Mouse (Mus musculus): ENCODE data around the gene Jtb.

Jtb gene

DNA sequence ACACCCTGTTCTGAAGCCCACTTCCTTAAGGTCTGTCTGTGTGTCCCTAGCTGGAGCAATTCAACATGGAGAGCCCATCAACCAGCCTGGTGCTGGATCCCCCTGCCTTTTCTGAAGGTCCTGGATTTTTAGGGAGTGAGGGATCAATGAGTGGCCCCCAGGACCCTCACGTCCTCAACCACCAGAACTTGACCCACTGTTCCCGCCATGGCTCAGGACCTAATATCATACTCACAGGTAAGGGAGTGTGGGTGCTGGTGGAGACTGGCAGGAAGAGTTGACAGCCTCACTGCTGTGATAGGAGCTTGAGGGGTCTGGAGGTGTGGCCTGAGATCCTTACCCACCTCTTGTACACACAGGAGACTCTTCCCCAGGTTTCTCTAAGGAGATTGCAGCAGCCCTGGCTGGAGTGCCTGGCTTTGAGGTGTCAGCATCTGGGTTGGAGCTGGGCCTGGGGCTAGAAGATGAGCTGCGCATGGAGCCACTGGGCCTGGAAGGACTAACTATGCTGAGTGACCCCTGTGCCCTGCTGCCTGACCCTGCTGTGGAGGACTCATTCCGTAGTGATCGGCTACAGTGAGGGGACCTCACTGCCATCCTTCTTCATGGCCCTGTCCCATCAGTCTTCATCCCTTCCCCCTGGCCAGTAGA, 31.8 kb downstream of the Jtb start:
- no peak for DNase-seq (ENCODE audit: low spot score in 2 of 2)

DNA sequence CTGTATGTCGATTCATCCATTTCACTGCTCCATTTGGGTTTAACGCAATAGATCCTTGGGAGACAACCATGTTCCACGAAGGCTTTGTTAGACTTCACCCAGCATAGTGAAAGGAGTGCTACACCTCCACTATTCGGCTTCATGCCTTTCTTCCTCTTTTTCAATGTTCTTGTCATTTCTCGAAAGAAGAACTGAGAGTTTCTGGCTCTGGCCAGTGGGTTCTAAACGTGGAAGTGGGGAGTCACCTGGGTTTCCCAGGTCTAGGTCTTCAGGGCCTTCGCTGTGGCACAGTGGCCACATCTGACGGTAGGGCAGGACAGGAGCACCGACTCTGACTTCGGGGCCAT, 33.3 kb downstream of the Jtb start:
- DNase-seq (ENCODE audit: low spot score in 2 of 2): no peak

DNA sequence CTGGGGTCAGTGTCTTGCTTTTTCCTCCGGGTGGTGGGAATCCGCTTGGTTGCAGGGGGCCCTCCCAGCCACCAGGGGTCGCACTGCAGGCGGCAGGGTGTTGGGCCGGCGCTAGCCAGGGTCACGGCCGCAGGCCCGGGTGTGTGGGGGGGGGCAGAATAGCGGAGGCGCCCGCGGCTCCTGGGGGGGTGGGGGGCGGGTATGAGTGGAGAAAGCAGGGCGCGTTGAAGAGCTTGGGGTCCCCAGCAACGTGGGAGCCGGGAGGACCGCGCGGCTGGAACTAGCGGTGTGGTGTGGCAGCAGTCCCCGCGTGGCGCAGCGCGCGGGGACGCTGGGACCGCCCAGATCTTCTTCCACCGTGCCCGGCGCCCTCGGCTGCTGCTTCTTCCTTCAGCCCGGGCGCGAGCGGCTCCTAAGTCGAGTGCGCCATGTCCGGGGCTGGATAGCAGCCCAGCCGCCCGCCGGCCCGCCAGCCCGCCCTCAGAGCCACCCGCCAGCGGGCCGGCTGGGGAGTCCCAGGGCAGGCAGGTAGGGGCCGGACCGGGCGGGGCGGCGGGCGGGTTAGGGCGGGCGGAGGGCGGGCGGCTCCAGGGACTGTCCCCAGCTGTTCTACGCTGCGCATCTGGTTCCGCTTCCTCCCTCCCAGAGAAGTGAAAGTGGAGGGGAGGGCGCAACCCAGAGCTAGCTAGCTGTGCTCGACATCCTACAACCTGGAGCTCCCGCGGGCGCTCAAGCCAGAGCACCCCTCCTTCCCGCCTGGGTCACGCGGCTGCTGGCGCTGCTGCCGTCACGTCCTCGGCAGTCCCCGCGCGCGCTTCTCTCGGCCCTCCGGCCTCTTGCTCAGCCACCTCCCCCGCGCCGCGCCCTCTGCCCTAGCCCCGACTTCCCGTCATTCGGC, 33.9 kb downstream of the Jtb start, which contains the start of gene Dennd4b:
Gene Dennd4b, plus strand, starts transcription at position 152 of the 898 bp plus-strand sequence.
- DNase-seq (ENCODE audit: low spot score in 2 of 2): peak; percentile 85 to 94

DNA sequence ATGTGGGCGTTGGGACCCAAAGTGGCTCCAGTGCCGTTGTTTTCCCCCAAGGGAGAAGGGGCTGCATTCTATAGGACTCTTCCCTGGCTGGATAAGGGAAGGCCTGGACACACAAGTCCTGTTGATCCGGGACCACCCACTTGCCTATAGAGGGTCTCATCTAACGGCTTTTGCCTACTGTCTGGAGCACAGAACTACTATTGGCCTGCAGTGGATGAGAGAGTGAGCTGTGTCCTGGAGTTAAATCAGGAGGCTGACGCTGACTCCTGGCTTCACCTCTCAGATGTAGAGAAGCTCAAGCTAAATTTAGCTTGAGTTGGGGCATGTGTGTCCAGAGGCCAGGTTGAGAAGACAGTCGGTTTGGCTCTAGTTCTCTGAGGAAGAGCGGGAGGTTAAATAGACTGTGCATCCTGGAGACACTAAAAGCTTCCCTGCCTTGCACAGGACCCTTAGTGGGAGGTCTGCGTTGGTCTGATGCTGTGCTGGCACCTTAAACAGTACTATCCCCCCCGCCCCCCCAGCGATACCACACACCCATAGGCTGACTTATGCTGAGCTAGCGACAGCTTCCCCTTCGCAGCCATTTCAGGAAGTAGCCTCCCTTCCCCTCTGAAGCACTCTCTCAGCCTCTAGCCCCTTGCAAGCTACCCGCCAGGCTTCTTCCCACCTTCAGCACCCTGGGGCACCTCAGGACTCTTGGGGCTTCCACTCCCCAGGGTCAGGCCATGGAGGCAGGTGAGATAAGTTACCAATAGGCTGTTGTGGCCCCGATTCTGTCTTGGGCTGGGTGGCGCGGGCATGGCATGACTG, 34.7 kb downstream of the Jtb start:
- DNase-seq (ENCODE audit: low spot score in 2 of 2): peak; percentile 46 to 52

DNA sequence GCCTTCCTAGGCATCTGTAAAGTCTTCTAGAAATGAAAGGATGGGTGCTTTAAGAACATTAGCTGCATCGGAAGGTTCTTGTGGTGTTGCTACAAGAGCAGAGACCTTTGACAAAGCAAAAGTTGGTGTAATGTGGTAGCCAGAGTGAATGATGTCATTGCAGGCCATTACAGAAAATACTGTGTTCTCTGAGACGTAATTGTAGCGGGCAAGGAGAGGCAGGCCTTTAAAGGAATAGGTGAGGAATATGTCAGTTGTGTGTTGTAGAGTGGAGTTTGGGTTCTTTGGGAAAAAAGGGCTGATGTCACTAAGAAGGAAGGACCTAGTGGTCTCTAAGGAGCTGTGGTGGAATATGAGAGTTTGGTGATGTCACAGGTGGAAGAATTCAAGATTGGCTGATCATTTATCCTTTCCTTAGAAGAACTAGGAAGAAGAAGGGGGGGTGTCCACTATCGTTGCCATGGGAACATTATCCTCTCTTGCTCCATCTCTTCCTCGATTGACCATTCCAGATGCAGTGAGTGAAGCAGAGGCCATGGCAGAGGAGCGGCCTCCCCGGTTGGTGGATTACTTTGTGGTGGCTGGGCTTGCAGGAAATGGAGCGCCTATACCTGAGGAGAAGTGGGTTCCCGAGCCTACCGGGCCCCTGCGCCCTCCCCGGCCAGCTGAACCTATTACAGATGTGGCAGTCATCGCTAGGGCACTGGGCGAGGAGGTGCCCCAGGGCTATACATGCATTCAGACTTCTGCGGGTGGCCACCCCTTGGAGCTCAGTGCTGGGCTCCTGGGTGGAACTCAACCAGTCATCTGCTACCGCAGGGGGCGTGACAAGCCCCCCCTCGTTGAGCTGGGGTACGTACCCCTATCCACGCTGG, 35.7 kb downstream of the Jtb start:
- peak; percentile 32 to 35 for DNase-seq (ENCODE audit: low spot score in 2 of 2)

DNA sequence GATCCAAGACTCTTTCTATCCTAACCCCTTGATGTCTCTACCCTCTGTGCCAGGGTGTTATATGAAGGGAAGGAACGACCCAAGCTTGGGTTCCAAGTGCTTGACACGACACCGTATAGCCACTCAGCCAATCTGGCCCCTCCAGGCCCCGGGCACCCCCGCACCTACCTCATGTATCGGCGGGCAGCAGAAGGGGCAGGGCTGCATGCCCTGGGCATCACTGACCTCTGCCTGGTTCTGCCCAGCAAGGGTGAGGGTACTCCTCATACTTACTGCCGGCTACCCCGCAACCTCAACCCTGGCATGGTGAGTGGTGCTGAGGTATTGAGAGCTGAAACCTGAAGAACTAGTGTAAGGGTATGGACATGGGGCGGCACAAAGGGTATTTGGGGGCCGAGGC, 36.8 kb downstream of the Jtb start:
- DNase-seq (ENCODE audit: low spot score in 2 of 2): no peak

DNA sequence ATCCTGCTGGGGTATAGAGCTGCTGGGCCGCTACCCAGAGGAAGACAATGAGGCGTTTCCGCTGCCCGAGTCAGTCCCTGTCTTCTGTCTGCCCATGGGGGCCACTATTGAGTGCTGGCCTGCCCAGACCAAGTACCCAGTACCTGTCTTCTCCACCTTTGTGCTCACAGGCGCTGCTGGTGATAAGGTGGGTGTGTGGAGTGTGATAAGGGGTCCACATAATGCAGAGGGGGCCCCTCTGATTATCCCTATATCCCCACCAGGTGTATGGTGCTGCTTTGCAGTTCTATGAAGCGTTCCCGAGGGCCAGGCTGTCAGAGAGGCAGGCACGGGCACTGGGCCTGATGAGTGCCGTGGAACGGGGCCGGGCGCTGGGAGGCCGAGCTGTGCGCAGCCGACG, 37.6 kb downstream of the Jtb start:
- no peak for DNase-seq (ENCODE audit: low spot score in 2 of 2)

DNA sequence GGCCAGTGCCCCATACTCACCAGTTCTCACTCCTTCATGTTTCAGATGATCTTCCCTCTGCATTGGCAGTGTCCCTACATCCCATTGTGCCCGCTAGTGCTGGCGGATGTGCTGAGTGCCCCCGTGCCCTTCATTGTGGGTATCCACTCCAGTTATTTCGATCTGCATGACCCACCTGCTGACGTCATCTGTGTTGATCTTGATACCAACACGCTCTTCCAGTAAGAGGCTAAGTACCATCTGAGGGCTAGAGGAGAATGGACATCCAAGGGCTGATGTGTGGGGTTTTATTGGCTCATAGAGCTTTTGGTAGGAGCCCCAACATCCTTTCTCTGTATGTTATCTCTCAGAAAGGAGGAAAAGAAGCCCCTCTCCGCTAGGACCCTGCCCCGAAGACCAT, 39.4 kb downstream of the Jtb start:
- DNase-seq (ENCODE audit: low spot score in 2 of 2): no peak

DNA sequence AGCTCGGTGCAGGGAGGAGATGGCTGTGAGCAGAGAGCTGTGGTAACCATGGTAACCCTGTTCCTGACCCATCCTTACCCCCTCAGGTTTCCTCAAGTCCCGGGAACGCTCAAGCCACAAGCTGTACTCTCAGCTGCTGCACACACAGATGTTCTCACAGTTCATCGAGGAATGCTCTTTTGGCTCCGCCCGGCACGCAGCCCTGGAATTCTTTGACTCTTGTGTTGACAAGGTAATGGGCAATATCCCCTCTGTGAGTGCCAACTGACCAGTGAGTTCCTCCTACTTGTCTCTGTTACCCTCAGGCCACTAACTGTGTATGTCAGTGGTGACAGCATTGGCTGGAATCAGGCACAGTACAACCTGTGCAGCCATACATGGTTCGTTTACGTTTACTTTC, 40.8 kb downstream of the Jtb start:
- no peak for DNase-seq (ENCODE audit: low spot score in 2 of 2)

DNA sequence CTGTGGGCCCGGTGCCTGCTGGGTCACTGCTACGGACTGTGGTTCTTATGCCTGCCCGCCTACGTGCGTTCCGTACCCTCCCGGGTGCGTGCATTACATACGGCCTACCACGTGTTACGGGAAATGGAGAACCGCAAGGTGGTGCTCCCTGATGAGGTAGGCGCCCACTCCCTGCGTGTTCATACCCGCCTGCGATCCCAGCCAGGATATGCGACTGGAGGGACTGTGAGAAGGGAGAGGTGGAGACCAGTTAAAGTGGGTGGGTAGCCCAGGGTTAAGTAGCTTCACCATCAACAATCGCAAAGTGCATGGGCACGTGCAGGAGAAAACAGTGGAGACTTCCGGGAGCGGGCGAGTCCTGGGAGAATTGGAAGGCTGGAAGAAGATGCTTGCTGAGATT, 42.5 kb downstream of the Jtb start:
- no peak for DNase-seq (ENCODE audit: low spot score in 2 of 2)

DNA sequence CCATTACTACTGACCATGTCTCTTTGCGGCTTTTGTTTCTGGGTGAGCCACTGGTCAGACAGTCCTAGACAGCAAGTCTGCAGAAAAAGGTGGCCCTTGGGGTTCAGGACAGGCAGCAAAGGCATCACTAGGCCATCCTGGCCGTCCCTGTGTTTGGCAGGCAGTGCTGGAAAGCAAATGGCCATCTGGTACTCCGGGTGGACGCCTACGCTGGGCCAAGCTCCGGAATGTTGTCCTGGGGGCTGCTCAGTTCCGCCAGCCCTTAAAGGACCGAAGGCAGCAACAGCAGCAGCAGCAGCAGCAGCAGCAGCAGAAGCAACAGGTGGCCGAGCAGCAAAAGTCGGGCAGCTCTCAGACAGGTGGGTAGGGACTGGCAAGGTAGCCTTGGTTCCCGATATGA, 43.9 kb downstream of the Jtb start:
- DNase-seq (ENCODE audit: low spot score in 2 of 2): no peak

DNA sequence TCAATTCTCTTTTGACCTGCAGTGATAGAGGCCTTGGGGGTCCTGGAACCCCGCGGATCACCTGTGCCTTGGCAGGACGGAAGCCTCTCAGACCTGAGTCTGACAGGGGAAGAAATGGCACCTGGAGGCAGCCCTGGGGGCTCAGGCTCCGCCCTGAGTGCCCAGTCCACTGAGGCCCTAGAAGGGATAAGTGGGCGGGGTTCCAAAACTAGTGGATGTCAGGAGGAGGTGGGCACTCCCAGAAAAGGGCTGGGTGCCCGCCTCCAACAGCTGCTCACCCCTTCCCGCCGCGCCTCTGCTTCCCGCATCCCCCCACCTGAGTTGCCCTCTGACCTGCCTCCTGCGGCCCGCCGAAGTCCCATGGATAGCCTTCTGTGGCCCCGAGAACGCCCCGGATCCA, 45.5 kb downstream of the Jtb start:
- DNase-seq (ENCODE audit: low spot score in 2 of 2): no peak

DNA sequence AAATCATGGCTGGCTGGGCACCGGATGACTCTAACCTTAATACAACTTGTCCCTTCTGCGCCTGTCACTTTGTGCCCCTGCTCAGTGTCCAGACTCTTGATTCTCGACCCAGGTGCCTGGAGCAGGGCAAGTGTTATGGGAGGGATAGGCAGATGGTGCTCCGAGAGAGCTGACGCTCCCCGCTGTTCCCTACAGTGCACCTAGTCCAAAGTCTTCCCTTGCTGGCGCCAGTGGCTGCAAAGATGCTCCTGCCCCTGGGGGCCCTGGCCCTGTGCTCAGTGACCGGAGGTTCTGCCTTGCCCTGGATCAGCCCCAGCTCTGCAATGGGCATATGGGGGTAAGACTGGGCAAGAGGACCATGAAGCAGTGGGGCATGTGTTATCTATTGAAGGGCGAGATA, 46.4 kb downstream of the Jtb start:
- no peak for DNase-seq (ENCODE audit: low spot score in 2 of 2)

DNA sequence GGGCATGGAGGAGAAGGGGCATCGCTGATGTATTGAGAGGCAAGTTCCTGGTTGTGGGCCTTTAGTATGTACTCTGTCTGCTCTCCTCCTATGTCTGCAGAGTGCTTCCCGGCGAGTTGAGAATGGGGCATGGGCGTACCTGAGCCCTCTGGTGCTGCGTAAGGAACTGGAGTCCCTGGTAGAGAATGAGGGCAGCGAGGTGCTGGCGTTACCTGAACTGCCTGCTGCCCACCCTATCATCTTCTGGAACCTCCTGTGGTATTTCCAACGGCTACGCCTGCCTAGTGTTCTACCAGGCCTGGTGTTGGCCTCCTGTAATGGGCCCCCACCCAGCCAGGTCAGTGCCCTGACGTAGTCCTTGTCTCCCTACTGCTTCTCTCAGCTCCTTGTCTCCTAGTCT, 46.8 kb downstream of the Jtb start:
- no peak for DNase-seq (ENCODE audit: low spot score in 2 of 2)

DNA sequence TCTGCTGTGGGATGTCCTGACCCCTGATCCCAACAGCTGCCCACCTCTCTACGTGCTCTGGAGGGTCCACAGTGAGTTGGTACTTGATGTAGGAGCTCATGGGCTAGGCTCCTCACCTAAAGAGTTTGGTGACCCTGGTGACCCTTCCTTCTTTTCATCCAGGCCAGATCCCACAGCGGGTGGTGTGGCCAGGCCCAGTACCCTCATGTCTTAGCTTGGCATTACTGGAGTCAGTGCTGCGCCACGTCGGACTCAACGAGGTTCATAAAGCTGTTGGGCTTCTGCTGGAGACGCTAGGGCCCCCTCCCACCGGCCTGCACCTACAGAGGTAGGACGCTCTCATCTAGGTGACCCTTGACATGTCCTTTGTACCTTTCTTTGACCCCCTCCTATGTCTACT, 47.8 kb downstream of the Jtb start:
- no peak for DNase-seq (ENCODE audit: low spot score in 2 of 2)

DNA sequence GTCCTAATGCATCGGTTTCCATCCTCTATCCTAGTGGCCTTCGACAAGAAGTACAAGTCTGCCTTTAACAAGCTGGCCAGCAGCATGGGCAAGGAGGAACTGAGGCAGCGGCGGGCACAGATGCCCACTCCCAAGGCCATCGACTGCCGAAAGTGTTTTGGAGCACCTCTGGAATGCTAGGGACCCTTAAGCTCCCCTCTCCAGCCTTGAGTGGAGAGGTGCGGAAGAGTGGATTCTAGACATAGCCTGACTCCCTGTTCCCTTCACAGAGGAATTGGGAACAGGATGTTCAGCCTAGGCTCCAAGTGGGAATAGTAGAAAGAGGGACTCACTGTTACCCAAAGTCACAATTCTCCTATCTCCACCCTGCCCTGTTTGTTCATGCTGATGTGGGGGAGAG, 48.3 kb downstream of the Jtb start:
- no peak for DNase-seq (ENCODE audit: low spot score in 2 of 2)

DNA sequence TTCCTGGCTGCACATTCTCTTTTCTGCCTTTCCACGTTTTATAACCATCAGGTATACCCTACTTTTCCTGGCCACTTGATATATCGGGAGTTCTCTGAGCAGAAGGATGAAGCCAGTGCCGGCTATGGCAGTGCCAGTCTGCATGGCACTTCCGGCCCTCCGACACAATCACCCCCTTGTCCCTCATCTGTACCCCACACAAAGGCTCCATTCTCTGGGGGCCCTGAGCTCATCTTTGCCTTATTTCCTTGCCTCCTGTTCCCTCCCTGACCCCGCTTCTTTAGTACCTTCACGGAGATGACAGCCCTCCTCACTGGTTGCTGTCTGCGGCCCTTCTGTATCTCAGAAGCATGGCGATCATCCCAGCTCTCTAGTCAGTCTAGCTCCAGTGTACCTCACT, 49.3 kb downstream of the Jtb start:
- no peak for DNase-seq (ENCODE audit: low spot score in 2 of 2)

DNA sequence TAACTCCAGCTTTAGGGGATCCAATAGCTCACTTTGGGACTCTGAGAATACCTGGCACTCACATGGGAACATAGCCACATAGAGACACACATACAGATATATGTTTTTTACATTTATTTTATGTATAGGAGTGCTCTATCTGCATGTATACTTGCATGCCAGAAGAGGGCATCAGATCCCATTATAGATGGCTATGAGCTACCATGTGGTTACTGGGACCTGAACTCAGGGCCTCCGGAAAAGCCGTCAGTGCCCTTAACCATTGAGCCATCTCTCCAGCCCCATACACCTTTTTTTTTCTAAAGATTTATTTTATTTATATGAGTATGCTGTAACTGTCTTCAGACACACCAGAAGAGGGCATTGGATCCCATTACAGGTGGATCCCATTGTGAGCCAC, 52.8 kb downstream of the Jtb start:
- DNase-seq (ENCODE audit: low spot score in 2 of 2): no peak
